Mouse (Mus musculus) kidney, postnatal 14 days (tissue): ENCODE results near the gene Tgfbr3.

ENCODE experiments used
- DNase-seq: peaks from one replicate; pipeline ENCODE4 v3.0.0; 2022; ENCODE audit warnings: mixed read lengths

Gene Tgfbr3

DNA sequence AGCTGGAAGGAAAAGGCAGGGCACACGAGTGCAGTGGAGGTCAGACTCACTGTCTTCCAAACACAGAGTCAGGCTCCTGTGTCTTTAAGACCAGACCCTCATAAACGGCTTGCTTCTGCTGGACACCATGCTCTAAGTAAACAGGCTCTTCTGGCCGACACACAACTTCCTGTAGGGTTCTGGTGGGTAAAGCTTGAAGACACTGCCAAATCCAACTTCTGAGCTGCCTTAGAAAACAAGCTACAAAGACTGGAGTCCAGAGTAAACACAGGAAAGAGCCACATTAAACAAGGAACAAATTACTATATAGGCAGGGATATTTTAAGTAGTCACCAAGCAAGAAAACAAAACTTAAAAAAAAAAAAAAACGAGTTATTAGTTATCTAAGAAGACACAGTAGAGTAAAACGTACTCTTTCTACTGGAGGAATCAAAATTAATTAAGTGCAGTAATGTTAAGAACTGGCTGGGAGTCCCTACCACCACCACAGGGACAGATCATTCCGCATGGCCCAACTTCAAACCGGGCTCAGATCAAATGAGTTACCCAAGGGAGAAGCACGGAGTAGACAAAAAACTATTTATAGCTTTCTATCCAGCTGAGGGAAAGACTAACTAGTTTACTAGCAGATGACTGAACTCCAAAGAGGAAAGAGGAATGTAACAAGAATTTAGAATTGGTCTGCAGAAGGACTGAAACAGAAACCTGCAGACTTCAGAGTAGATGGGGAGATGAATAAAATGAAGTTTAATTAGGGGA lies 86.4 kb downstream of the Tgfbr3 start:
- peak; percentile 54 for DNase-seq

DNA sequence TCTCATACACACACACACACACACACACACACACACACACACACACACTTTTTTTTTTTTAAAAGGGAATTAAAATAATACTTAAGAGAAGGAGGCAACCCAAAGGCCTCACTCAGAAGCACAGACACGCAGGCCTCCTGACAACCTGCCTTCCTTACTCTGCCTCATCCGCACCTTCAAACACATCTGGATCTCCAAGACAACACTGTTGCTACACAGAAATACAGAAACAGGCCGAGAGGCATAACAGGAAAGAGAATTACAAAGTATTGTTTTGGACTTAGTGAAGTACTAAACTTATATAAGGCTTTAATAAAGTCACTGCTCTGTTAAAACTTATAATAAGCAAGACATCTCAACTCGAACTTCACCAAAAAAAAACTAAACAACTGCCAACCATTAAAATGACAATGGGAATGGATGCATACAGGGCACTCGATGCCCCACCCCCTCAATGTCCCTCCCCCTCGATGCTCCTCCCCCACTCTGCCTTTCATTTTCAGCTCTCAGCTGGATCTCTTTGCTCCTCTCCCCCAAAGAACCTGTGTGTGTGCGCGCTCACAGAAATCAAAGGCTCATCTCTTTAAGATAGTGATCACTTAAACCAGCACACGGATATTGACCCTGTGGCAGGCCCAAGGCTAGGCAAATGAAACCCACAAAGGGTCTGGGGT lies 87.8 kb downstream of the Tgfbr3 start:
- no peak for DNase-seq

- peak; percentile 62 for DNase-seq
Measured at GRCm38 (mm10) chr5:107200853-107201341, 88.5 kb downstream of the Tgfbr3 start.

- DNase-seq: no peak
Measured at GRCm38 (mm10) chr5:107200221-107200635, 89.2 kb downstream of the Tgfbr3 start.

- DNase-seq: no peak
Measured at GRCm38 (mm10) chr5:107195751-107196395, 93.6 kb downstream of the Tgfbr3 start.

DNA sequence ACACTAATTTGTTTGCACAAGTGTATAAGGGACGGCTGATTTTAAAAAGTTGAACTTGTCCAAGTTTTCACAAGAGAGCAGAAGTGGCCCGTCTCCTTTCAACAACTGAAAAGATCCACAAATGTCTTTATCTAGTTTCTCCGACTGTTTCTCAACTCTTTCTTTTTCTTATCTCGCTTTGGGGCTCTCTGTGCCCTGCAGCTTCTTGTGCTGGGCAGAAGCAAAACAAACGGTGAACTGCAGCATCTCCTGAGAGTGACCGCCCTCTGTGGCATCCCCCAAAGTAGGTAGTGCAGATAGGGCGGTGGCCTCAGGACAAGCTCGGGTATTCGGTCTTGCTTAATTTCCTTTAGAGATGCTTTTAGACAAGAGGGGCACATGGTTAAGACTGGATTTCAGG lies 96.3 kb downstream of the Tgfbr3 start:
- no peak for DNase-seq

- DNase-seq: no peak
Measured at GRCm38 (mm10) chr5:107192372-107192771, 97.1 kb downstream of the Tgfbr3 start.

DNA sequence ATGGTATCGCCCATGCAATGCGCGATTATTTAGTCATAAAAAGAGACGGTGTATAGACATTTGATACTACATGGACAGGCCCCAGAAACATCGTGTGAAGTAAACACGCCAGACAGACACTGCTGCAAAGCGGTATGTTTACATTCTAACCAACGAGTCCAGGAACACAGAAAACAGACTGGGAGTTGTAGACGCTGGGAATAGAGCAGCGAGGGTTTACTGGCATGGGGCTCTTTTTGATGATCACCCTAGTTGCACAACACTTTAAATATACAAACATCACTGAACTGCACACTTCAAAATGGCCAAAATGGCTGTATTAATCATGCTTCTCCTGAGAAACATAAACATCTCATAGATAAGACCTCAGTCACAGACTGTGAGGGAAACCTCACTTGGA lies 100.9 kb downstream of the Tgfbr3 start:
- no peak for DNase-seq

- no peak for DNase-seq
Measured at GRCm38 (mm10) chr5:107186206-107186605, 103.2 kb downstream of the Tgfbr3 start.

DNA sequence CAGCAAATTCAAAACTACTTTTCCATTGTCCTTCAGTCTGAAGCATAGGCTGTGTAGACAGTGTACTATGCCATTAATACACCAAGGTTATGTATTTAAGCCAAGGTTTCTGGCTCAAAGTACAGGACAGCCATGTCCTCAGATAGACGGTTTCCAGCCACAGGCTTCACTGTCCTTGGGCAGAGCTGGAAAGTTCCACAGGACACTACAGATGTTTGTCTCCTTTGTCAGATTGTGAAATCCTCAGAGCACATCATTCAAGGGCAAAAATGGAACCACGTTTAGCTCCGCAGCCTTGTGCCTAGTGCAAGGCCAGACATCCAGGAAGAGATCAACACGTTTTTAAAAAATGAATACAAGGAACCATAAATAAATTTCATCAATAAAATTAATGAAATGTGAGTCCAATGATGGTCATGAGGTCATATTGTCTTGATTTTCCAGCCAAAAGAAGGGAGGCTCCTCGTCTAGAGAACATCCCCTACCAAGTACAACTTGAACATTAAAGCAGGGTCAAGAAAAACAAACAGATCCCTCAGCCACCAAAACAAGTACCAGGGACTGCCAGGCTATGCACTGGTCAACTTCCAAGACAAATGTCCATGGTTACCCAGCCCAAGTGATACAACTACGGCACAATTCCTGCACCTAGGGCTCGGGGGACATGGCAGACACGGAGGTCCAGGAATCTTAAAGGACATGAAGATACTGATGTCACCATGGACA lies 105.1 kb downstream of the Tgfbr3 start:
- no peak for DNase-seq

GRCm38 (mm10) chr5:107183537-107183936 lies 105.9 kb downstream of the Tgfbr3 start:
- no peak for DNase-seq

DNA sequence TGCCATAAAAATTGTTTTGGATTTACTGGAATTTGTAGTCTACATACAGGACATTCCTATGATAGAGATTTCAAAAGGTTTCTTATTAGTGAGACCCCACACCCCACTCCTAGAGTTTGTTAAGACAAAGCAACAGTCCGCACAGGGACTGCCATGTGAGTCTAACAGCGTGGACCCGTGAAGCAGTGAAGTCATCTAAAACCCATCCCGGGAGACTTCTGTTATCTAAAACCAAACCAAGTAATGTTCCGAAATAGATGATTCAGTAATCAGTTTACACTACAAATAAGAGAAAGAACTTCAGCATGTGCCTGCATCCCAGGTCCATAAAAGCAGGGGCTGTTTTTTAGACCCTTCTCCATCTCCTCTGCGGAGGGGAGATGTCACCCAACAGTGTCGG lies 106.7 kb downstream of the Tgfbr3 start:
- DNase-seq: no peak

DNA sequence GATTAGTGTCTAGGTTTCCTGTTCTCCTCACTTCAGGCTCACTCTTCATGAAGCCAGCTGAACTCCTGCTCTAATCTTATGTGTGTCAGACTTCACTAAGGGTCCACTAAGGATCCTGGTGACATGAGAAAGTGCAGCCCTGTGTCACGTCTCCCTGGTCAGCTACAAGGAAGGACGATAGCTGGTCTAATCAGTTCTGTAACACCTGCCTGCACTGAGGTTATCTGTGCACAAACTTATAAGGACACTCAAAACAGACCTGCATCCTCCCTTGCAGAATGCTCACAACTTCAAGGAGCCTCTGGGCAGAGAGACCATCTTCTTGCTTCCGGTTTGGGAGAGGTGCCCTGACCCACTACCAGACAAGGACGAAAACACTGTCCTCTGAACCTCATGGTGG lies 107.6 kb downstream of the Tgfbr3 start:
- no peak for DNase-seq

- no peak for DNase-seq
Measured at GRCm38 (mm10) chr5:107179194-107179593, 110.2 kb downstream of the Tgfbr3 start.

DNA sequence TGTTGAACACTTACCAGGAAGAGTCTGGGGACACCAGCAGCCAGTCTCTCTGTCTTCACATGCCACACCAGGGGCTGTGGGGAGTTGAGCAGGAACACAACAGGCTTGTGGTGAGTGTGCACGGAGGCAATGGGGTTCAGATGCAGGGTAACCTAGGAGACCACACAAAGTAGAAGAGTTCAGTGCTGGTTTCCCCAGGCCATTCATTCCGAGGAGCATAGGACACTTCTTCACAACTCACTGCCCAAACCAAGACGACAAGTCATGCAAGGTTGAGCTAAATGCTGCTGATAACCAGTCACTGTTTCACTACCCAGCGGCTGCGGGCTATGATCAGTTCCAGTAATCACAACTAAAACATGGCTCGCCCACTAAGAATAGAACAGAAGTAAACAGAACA lies 111.6 kb downstream of the Tgfbr3 start:
- DNase-seq: no peak

DNA sequence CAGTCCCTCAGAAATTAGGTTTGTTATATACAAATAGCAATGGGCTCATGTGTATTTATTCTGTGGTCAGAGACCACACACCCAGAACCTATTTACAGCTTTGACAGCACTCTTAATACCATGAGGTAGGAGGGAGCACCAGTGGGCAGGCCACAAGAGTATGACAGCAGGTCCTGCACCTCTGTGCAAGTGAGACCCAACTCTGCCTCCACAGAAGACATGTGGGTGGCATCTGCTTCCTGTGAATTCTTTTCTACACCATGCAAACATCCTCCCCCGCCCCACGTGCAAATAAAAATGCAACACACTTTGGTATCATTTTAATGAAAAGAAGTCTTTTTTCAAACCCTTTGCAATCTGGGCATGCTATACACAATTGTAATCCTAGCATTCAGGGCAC lies 112.2 kb downstream of the Tgfbr3 start:
- DNase-seq: no peak

DNA sequence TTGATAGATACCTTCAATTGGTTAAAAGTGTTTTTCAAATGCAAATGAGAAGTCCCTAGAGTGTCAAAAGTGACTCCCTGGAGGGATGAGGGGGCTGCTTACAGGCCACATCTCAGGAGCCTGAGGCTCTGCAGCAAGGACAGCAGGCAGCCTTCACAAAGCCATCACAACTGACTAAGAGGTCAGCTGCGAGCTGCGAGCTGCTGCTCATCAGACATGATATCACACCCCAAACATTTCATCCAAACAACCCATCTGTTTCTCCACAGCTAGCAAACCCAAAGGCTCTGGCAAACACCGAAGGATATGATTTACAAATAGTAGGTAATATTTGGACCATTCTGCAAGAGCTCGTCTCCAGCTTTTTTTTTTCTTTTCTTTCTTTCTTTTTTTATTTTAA lies 112.6 kb downstream of the Tgfbr3 start:
- DNase-seq: no peak

DNA sequence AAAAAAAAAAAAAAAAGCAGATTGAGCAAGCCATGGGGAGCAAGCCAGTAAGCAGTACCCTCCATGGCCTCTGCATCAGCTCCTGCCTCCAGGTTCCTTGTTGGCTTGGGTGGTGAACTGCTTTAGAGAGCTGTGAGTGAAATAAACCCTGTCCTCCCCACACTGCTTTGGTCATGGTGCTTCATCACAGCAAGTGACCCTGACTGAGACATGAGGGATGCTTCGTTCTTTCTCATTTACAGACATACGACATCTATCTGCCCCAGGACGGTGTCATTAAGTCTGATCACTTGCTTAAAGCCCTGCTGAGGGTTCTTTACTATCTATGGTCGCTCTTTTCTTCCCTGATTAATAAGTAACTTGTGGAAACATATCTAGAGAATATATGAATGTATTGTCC lies 113.2 kb downstream of the Tgfbr3 start:
- no peak for DNase-seq

- DNase-seq: no peak
Measured at GRCm38 (mm10) chr5:107174188-107174587, 115.2 kb downstream of the Tgfbr3 start.

DNA sequence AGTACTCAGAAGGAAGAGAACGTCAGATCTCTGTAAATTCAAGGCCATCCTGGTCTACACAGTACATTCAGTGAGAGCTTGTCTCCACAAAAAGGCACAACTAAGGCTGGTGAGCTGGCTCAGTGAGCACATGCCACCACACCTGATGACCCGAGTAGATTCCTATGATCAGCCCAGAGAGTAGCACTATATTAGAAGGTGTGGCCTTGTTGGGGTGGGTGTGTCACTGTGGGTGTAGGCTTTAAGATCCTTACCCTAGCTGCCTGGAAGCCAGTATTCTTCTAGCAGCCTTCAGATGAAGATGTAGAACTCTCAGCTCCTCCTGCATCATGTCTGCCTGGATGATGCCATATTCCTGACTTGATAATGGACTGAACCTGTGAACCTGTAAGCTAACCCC lies 115.9 kb downstream of the Tgfbr3 start:
- DNase-seq: no peak

DNA sequence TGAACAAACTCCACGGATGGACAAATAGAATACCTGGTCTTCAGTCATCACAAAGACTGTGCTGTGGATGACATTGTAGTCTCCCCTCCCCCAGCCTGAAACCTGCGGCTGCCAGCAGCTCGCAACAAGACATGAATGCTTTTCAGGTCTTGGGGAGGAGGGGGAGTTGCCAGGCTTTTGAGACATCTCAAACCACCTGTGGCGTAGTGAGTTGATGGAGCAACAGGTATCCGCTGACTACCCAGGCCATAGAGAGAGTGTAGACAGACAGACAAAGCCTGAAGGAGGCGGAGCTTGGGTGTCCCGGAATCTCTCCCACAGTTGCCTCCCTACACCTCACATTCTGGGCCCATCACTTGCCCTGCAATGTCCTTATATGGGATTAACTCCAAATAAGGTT lies 117.6 kb downstream of the Tgfbr3 start:
- no peak for DNase-seq

DNA sequence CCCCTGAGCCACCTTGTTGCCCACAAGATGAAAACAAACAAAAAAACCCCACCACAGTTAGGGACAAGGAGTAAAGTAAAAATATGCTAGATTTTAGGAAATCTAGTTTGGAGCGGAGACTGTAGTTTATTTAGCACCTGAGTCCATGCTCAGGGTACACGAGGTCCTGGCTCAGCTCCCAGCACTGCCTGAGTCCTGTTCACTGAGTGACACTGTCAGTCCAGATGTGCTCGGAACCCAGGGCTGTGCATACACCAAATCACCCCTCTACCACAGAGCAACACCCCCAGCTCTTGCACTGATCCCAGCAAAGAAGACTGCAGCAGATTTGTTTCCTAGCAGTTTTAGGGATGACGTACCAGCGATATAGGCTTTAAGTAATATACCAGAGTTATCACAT lies 119.6 kb downstream of the Tgfbr3 start:
- DNase-seq: no peak

- DNase-seq: peak; percentile 92
Measured at GRCm38 (mm10) chr5:107167872-107168300, 121.5 kb downstream of the Tgfbr3 start.
